Mouse (Mus musculus) hindbrain, embryonic 13.5 days (tissue): ENCODE measurements at regions not wholly inside any gene's neighbourhood (a gene's known extent, or its start where the extent isn't known, plus 50 kb on each side); places are given as distances from the start of the nearest gene placed in this dataset.

Experiments used
- ATAC-seq: fragments of 200-750 bp; cut with Nextera tagmentation; 2 replicates; pipeline ENCODE4 v1.8.0; 2017; ENCODE audit warnings: moderate TSS enrichment; ENCODE audit not compliant: low FRiP score
- H3K27ac ChIP-seq: fragments of 300-500 bp; sonication (generic); 2 replicates; pipeline ENCODE4 v1.5.1; 2015; ENCODE audit warnings: inconsistent platforms, mild to moderate bottlenecking, moderate library complexity
- H3K27me3 ChIP-seq: fragments of 300-500 bp; sonication (generic); 2 replicates; pipeline ENCODE4 v1.6.1; 2015; ENCODE audit warnings: mild to moderate bottlenecking, inconsistent platforms
- H3K36me3 ChIP-seq: fragments of 300-500 bp; sonication (generic); 2 replicates; pipeline ENCODE4 v1.6.1; 2015; ENCODE audit warnings: mild to moderate bottlenecking, inconsistent platforms
- H3K4me1 ChIP-seq: fragments of 300-500 bp; sonication (generic); replicated peaks from 2 replicates; pipeline ENCODE4 v1.6.1; 2015; ENCODE audit warnings: inconsistent platforms
- H3K4me2 ChIP-seq: fragments of 300-500 bp; sonication (generic); 2 replicates; pipeline ENCODE4 v1.6.1; 2015; ENCODE audit warnings: inconsistent platforms, mild to moderate bottlenecking, moderate library complexity
- H3K4me3 ChIP-seq: fragments of 300-500 bp; sonication (generic); 2 replicates; pipeline ENCODE4 v1.5.1; 2015; ENCODE audit warnings: mild to moderate bottlenecking, inconsistent platforms
- H3K9ac ChIP-seq: fragments of 300-500 bp; sonication (generic); 2 replicates; pipeline ENCODE4 v1.6.1; 2015; ENCODE audit warnings: mild to moderate bottlenecking, inconsistent platforms
- H3K9me3 ChIP-seq: fragments of 300-500 bp; sonication (generic); 2 replicates; pipeline ENCODE4 v1.6.1; 2016; ENCODE audit warnings: inconsistent platforms
- WGBS: fragments of 180-500 bp; shearing (Covaris S2); methylation state at CpG from one replicate; pipeline ENCODE4 v1.1.7; 2015; 5-methylcytosine and 5-hydroxymethylcytosine counted together

- Histone ChIP-seq H3K9me3 (no peaks in the 10 kb centered on the region), H3K4me2 (no peak overlapping the region), H3K36me3 (no peaks in the 10 kb centered on the region), H3K27ac (no peak overlapping the region), H3K27me3 (0 out of 2 replicates have a peak, but pooled peaks cover 3% of the 10 kb centered on the region), H3K9ac (no peak overlapping the region), H3K4me1 (no peaks in the 10 kb centered on the region), H3K4me3 (no peak overlapping the region)
- WGBS = 47% methylated on average over 6 of the region's 6 CpGs
- no peak for ATAC-seq
Measured at GRCm38 (mm10) chr5:106036176-106036575, 159.8 kb downstream of the Zfp326 start.

DNA sequence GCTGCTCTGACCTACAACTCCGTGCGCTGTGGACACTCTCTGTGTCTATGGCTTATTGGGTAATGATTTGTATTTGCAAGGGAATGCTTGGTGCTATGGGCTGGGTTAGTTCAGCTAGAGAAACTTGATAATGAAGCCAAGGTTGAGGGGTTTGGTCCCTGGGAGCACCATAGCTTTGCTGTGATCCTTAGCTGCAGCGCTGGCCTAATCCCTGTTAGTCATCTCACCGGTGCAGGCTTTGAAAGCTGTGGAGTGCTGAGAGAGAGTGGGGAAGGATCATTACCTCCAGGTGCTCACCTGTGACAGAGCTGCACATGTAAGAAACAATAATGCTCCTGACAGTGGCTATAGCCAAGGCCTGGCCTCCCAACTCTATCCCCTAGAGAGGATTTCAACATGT is 156.6 kb downstream of the Zfp326 start:
- Histone ChIP-seq H3K9me3 (no peaks in the 10 kb centered on the region), H3K9ac (no peak overlapping the region), H3K27ac (no peak overlapping the region), H3K4me1 (no peaks in the 10 kb centered on the region), H3K36me3 (no peaks in the 10 kb centered on the region), H3K27me3 (no peaks in the 10 kb centered on the region), H3K4me3 (no peak overlapping the region), H3K4me2 (no peak overlapping the region)
- no peak for ATAC-seq
- whole genome bisulfite sequencing = 89% methylated on average over 4 of the region's 4 CpGs

GRCm38 (mm10) chr5:106026861-106027260 is 150.5 kb downstream of the Zfp326 start:
- no peak for ATAC-seq
- H3K4me2 ChIP-seq = no peak overlapping the region
- no peaks in the 10 kb centered on the region for H3K27me3 ChIP-seq

DNA sequence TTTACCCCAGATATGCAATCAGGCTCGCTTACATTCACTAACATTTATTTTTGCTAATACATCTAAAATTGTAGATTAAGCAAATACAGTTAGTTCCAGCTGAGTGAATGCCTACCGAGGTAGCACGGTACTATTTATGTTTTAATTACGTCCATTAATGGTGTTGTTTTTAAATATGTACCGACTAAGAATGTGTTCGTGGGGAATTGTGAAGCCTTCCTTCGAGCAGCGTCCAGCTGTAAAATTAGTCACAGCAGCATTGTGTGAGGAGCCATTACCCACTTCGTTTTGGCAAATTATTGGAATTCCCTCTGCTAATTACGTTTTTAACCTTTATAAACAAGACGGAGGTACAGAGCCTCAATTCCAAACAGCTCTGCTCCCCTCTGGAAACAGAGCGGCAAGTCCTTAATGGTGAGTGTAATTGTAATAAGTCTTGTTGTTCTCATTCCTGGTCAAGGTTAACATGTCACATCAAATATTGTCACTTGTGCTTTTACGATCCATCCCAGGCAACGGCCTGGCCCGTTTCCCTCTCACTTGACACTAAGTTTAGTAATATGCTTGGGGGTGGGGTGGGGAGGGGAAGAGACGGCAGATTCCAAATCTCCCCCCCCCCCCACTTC is 128.0 kb downstream of the Zfp326 start:
- peak; percentile 40 for ATAC-seq
- Histone ChIP-seq H3K36me3 (no peaks in the 10 kb centered on the region), H3K27me3 (peaks cover 4% of the 10 kb centered on the region; the same call in 1 of the 2 replicates), H3K27ac (no peak overlapping the region), H3K4me1 (peaks cover 28% of the 10 kb centered on the region), H3K9ac (no peak overlapping the region), H3K9me3 (no peaks in the 10 kb centered on the region), H3K4me2 (peak overlapping the region; percentile 46), H3K4me3 (no peak overlapping the region)
- 41% methylated on average over 16 of the region's 16 CpGs for whole genome bisulfite sequencing

More at GRCm38 (mm10) chr5:106026861-106027260, 150.5 kb downstream of the Zfp326 start:
- Histone ChIP-seq H3K9ac (no peak overlapping the region), H3K36me3 (no peaks in the 10 kb centered on the region), H3K27ac (no peak overlapping the region), H3K4me1 (no peaks in the 10 kb centered on the region), H3K4me3 (no peak overlapping the region), H3K9me3 (no peaks in the 10 kb centered on the region)
- WGBS = 53% methylated on average over 2 of the region's 2 CpGs

GRCm38 (mm10) chr5:106003321-106004291 is 127.2 kb downstream of the Zfp326 start:
- Histone ChIP-seq H3K4me1 (peaks cover 28% of the 10 kb centered on the region), H3K4me3 (peak overlapping the region; percentile 23), H3K27me3 (peaks cover 7% of the 10 kb centered on the region; the same call in 1 of the 2 replicates), H3K36me3 (no peaks in the 10 kb centered on the region), H3K9me3 (no peaks in the 10 kb centered on the region), H3K27ac (peak overlapping the region; percentile 55), H3K4me2 (peak overlapping the region; percentile 46), H3K9ac (0 out of 2 replicates have a peak overlapping the region, but pooled peaks have one; percentile 15)
- 39% methylated on average over 28 of the region's 28 CpGs for WGBS
- ATAC-seq = peak; percentile 82

GRCm38 (mm10) chr5:106002330-106002729 is 126.0 kb downstream of the Zfp326 start:
- H3K9me3 ChIP-seq = no peaks in the 10 kb centered on the region
- H3K27ac ChIP-seq = no peak overlapping the region
- H3K4me2 ChIP-seq = no peak overlapping the region
- H3K27me3 ChIP-seq = peaks cover 7% of the 10 kb centered on the region; the same call in 1 of the 2 replicates
- WGBS = 36% methylated on average over 7 of the region's 7 CpGs
- H3K9ac ChIP-seq = no peak overlapping the region
- peak; percentile 25; the same call in 1 of the 2 replicates for ATAC-seq
- H3K4me1 ChIP-seq = peaks cover 28% of the 10 kb centered on the region
- H3K36me3 ChIP-seq = no peaks in the 10 kb centered on the region
- H3K4me3 ChIP-seq = no peak overlapping the region

DNA sequence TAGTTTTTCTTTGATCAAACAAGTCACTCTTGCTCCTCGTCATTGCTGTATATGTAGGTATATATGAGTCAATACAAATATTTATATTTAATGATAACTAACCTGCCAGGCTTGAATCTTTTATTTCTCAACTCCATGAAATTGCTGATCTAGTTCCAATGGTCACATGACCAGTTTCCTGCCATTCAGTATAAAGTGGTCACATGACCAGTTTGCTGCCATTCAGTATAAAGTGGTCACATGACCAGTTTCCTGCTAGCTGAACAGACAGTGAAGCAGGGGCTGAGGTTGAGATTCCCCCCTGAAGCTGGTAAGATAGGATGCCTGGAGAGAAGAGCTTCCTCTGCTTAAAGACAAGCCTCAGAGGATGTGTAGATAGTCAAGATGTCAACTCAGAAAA is 117.9 kb downstream of the Zfp326 start:
- ATAC-seq = no peak
- Histone ChIP-seq H3K9ac (no peak overlapping the region), H3K4me2 (no peak overlapping the region), H3K4me3 (no peak overlapping the region), H3K36me3 (no peaks in the 10 kb centered on the region), H3K27ac (no peak overlapping the region), H3K9me3 (no peaks in the 10 kb centered on the region), H3K4me1 (no peaks in the 10 kb centered on the region), H3K27me3 (0 out of 2 replicates have a peak, but pooled peaks cover 4% of the 10 kb centered on the region)
- WGBS = 100% methylated on average over 1 of the region's 1 CpGs

DNA sequence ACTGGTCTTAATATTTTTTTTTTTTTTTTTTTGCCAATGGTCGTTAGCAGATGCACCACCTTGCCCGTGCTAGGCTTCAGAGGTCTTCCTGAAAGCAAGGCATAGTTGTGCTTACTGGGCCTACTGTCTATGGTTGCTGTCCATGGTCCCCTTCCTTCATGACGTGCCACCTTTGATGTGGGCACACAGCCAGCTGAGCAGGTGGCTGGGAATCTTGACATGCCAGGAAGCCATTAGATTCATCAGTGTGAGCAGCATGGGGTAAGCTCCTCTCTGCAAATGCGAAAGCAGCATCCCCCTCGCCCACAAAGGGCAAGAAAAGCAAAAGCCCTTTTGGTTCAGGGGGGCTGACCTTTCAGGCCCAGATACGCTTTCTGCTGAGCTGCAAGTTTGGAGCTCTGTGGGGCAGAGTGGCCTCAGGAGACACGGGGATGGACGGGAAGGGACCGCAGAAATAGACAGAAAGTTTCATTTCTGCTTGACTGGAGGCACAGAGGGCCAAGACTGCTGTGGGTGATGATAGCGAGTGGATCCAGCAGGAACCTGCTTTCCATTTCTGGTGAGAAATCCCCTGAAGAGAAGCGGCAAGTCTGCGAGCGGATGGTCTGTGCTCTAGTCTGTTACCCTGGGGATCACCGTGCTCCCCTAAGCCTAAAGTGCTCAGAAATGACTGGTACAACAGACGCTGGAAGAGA is 116.8 kb downstream of the Zfp326 start:
- no peak overlapping the region for H3K9ac ChIP-seq
- H3K9me3 ChIP-seq = no peaks in the 10 kb centered on the region
- H3K27ac ChIP-seq = no peak overlapping the region
- ATAC-seq = no peak
- H3K27me3 ChIP-seq = no peaks in the 10 kb centered on the region
- H3K4me3 ChIP-seq = no peak overlapping the region
- no peaks in the 10 kb centered on the region for H3K36me3 ChIP-seq
- 70% methylated on average over 15 of the region's 15 CpGs for WGBS
- no peaks in the 10 kb centered on the region for H3K4me1 ChIP-seq
- no peak overlapping the region for H3K4me2 ChIP-seq

- no peak for ATAC-seq
- WGBS = 91% methylated on average over 12 of the region's 12 CpGs
- H3K4me2 ChIP-seq = no peak overlapping the region
Measured at GRCm38 (mm10) chr5:105990777-105991176, 114.4 kb downstream of the Zfp326 start.

GRCm38 (mm10) chr5:105986401-105986800 is 110.0 kb downstream of the Zfp326 start:
- Histone ChIP-seq H3K27me3 (no peaks in the 10 kb centered on the region), H3K9ac (no peak overlapping the region), H3K4me2 (no peak overlapping the region), H3K36me3 (no peaks in the 10 kb centered on the region), H3K4me1 (no peaks in the 10 kb centered on the region), H3K27ac (no peak overlapping the region), H3K4me3 (no peak overlapping the region), H3K9me3 (no peaks in the 10 kb centered on the region)
- WGBS = 43% methylated on average over 7 of the region's 7 CpGs
- no peak for ATAC-seq

More at GRCm38 (mm10) chr5:105990777-105991176, 114.4 kb downstream of the Zfp326 start:
- Histone ChIP-seq H3K9ac (no peak overlapping the region), H3K27ac (no peak overlapping the region), H3K27me3 (no peaks in the 10 kb centered on the region), H3K4me3 (no peak overlapping the region), H3K9me3 (no peaks in the 10 kb centered on the region), H3K4me1 (no peaks in the 10 kb centered on the region), H3K36me3 (no peaks in the 10 kb centered on the region)

DNA sequence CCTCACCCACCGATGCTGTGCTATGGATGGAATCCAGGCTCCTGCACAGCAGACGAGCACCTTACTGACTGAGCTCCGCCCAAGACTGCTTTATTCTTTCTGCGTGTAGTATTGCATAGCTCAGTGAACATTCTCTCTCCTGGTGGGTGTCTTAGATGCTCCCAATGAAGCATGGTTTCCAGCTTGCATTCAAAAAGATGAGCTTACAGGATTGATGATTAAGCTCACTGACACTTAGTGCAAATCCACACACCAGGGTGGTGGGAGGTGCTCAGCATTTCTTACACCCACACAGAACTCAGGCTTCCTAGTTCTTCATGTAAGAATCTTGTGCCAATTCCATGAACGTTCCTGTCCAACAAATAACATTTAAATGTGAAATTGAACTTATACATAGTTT is 106.8 kb downstream of the Zfp326 start:
- Histone ChIP-seq H3K27ac (no peak overlapping the region), H3K9ac (no peak overlapping the region), H3K4me3 (no peak overlapping the region), H3K27me3 (no peaks in the 10 kb centered on the region), H3K4me2 (no peak overlapping the region), H3K9me3 (no peaks in the 10 kb centered on the region), H3K4me1 (no peaks in the 10 kb centered on the region), H3K36me3 (no peaks in the 10 kb centered on the region)
- 75% methylated on average over 5 of the region's 5 CpGs for WGBS
- no peak for ATAC-seq

- Histone ChIP-seq H3K27ac (no peak overlapping the region), H3K4me3 (no peak overlapping the region)
- 82% methylated on average over 5 of the region's 5 CpGs for WGBS
Measured at GRCm38 (mm10) chr5:105976746-105977145, 100.4 kb downstream of the Zfp326 start.

More at GRCm38 (mm10) chr5:105976746-105977145, 100.4 kb downstream of the Zfp326 start:
- H3K27me3 ChIP-seq = no peaks in the 10 kb centered on the region
- peaks cover 12% of the 10 kb centered on the region; the same call in 1 of the 2 replicates for H3K4me1 ChIP-seq
- H3K4me2 ChIP-seq = no peak overlapping the region
- ATAC-seq = no peak
- no peaks in the 10 kb centered on the region for H3K9me3 ChIP-seq
- no peaks in the 10 kb centered on the region for H3K36me3 ChIP-seq
- H3K9ac ChIP-seq = no peak overlapping the region
